Mouse (Mus musculus): ENCODE results near the gene Arhgef3. TPM values are rescaled to one million over a fixed set of nuclear protein-coding genes. Genes with fewer than 3 reads are reported as not detected.

Arhgef3 gene
- polyA plus RNA-seq, 1 experiment: 17.3 TPM

- H3K4me3 ChIP-seq (ENCODE audit: insufficient read depth, low read depth, low read length): no peak overlapping the region
- no peaks in the 10 kb centered on the region for H3K4me1 ChIP-seq (ENCODE audit: control insufficient read depth, insufficient read depth, low read length)
- no peak for DNase-seq
- TF ChIP-seq POLR2A (IDR thresholded peaks at IDR 0.05; ENCODE audit: low read depth, low read length) (no peak), CTCF (conservative IDR thresholded peaks at IDR 0.05; ENCODE audit: insufficient read depth, insufficient read length, low read depth, low read length) (no peak)
- no peaks in the 10 kb centered on the region for H3K36me3 ChIP-seq (ENCODE audit: control insufficient read depth, insufficient read depth, low read length)
- H3K27ac ChIP-seq (ENCODE audit: insufficient read depth, low read depth, low read length): no peak overlapping the region
- no peaks in the 10 kb centered on the region for H3K27me3 ChIP-seq (replicated peaks; ENCODE audit: control insufficient read depth, insufficient read depth, low read length)
- 96% methylated on average over 4 of the region's 4 CpGs for WGBS
Measured at GRCm38 (mm10) chr14:27270466-27270865, 155.8 kb downstream of the Arhgef3 start.

DNA sequence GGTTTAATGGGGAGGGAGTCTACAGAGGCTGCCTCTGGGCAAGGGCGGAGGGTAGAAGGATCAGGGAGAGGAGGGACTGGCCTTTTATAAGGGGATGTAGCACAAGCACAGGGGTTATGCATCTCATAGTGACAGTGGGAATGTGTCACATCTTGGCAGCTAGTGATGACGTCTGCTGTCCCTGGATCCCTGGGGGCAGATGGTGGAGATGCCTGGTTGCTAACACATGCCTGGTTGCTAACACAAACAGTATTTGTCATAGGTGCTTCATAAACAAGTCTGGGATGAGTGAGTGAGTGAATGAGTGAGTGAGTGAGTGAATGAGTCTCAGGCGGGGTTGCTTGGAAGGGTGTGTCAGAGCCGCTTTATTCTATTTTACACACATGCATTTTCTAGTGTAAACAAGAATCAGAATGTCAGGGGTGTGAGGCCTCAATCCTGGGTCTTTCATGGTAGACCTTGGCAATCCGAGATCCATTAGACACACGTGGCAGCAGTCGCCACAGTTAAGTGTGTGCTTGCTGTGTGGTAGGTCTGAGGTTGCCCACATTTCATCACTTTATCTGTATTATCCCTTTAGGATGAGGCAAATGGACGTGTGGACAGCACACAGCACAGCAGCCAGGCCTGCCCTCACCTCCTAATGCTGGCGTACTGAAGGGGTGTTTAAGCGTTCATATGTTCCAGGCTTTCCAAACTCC, 156.8 kb downstream of the Arhgef3 start:
- 88% methylated on average over 10 of the region's 10 CpGs for WGBS
- H3K4me1 ChIP-seq (ENCODE audit: control insufficient read depth, insufficient read depth, low read length): no peaks in the 10 kb centered on the region
- TF ChIP-seq POLR2A (IDR thresholded peaks at IDR 0.05; ENCODE audit: low read depth, low read length): no peak
- no peak for TF ChIP-seq CTCF (conservative IDR thresholded peaks at IDR 0.05; ENCODE audit: insufficient read depth, insufficient read length, low read depth, low read length)

DNA sequence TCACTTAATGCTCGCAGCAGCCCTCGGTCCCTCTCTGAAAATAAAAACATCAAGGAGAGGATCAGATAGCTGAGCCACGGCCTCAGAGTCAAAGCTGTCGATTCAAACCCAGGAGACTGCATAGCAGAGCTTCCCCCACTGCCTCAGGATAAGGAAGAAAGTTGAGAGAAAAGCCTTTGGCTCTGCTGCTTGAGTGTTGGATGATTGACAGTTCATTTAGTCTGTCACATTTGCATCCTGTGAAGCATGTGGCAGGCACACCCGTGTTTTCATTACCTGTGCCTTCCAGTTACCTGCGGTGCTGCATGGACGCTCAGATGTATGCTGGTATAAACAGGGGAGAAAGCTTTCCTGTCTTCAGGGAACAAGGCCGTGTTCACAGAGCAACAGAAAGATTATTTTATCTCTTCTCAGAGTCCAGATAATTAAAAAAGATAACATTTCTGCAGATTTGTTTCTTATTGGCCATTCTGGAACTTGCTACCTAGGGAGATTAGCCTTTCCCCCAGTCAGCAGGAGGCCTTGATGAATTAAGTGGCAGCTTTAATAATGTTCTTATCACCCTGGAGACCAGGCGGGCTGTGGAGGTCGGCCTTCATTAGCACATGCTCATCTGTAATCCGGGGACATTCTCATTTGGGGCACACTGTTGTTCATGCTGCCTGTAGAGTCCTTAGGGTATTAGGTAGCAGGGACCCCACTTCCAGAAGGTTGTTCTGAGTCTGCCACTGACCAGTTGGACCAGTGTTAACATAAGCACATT, 157.6 kb downstream of the Arhgef3 start:
- H3K4me3 ChIP-seq (ENCODE audit: insufficient read depth, low read depth, low read length): no peak overlapping the region
- no peak overlapping the region for H3K27ac ChIP-seq (ENCODE audit: insufficient read depth, low read depth, low read length)
- no peak for DNase-seq
- no peaks in the 10 kb centered on the region for H3K4me1 ChIP-seq (ENCODE audit: control insufficient read depth, insufficient read depth, low read length)
- no peaks in the 10 kb centered on the region for H3K36me3 ChIP-seq (ENCODE audit: control insufficient read depth, insufficient read depth, low read length)
- no peaks in the 10 kb centered on the region for H3K27me3 ChIP-seq (replicated peaks; ENCODE audit: control insufficient read depth, insufficient read depth, low read length)
- 56% methylated on average over 11 of the region's 11 CpGs for WGBS
- TF ChIP-seq CTCF (conservative IDR thresholded peaks at IDR 0.05; ENCODE audit: insufficient read depth, insufficient read length, low read depth, low read length) (no peak), POLR2A (IDR thresholded peaks at IDR 0.05; ENCODE audit: low read depth, low read length) (no peak)

More for the DNA sequence above, 156.8 kb downstream of the Arhgef3 start:
- DNase-seq: no peak
- Histone ChIP-seq H3K27me3 (replicated peaks; ENCODE audit: control insufficient read depth, insufficient read depth, low read length) (no peaks in the 10 kb centered on the region), H3K27ac (ENCODE audit: insufficient read depth, low read depth, low read length) (no peak overlapping the region), H3K36me3 (ENCODE audit: control insufficient read depth, insufficient read depth, low read length) (no peaks in the 10 kb centered on the region), H3K4me3 (ENCODE audit: insufficient read depth, low read depth, low read length) (no peak overlapping the region)

DNA sequence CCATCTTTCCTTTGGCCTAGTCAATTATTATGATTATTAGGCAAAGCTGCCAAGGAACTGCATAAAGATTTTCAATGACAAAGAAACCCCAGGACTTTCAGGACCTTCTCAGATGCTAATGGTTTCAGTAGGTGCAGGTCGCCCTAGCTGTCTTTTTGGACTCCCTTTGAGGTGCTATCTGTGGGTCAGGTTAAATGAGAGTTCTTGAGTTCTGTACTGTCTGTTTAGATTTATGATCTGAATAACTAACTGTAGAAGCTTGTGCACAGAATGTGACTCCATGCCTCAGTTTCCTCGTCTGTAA, 158.1 kb downstream of the Arhgef3 start:
- H3K27me3 ChIP-seq (replicated peaks; ENCODE audit: control insufficient read depth, insufficient read depth, low read length): no peaks in the 10 kb centered on the region
- no peaks in the 10 kb centered on the region for H3K4me1 ChIP-seq (ENCODE audit: control insufficient read depth, insufficient read depth, low read length)
- no peak overlapping the region for H3K27ac ChIP-seq (ENCODE audit: insufficient read depth, low read depth, low read length)
- H3K36me3 ChIP-seq (ENCODE audit: control insufficient read depth, insufficient read depth, low read length): no peaks in the 10 kb centered on the region
- no peak overlapping the region for H3K4me3 ChIP-seq (ENCODE audit: insufficient read depth, low read depth, low read length)
- TF ChIP-seq CTCF (conservative IDR thresholded peaks at IDR 0.05; ENCODE audit: insufficient read depth, insufficient read length, low read depth, low read length) (no peak), POLR2A (IDR thresholded peaks at IDR 0.05; ENCODE audit: low read depth, low read length) (no peak)
- no peak for DNase-seq
- 91% methylated on average over 2 of the region's 2 CpGs for WGBS

GRCm38 (mm10) chr14:27273169-27273568, 158.5 kb downstream of the Arhgef3 start:
- Histone ChIP-seq H3K36me3 (ENCODE audit: control insufficient read depth, insufficient read depth, low read length) (no peaks in the 10 kb centered on the region), H3K27me3 (replicated peaks; ENCODE audit: control insufficient read depth, insufficient read depth, low read length) (no peaks in the 10 kb centered on the region), H3K27ac (ENCODE audit: insufficient read depth, low read depth, low read length) (no peak overlapping the region), H3K4me3 (ENCODE audit: insufficient read depth, low read depth, low read length) (no peak overlapping the region), H3K4me1 (ENCODE audit: control insufficient read depth, insufficient read depth, low read length) (no peaks in the 10 kb centered on the region)
- no peak for TF ChIP-seq POLR2A (IDR thresholded peaks at IDR 0.05; ENCODE audit: low read depth, low read length)
- no peak for TF ChIP-seq CTCF (conservative IDR thresholded peaks at IDR 0.05; ENCODE audit: insufficient read depth, insufficient read length, low read depth, low read length)
- DNase-seq: no peak

- WGBS: 89% methylated on average over 3 of the region's 3 CpGs
- H3K27ac ChIP-seq (ENCODE audit: insufficient read depth, low read depth, low read length): no peak overlapping the region
- no peak for TF ChIP-seq CTCF (conservative IDR thresholded peaks at IDR 0.05; ENCODE audit: insufficient read depth, insufficient read length, low read depth, low read length)
- no peak for TF ChIP-seq POLR2A (IDR thresholded peaks at IDR 0.05; ENCODE audit: low read depth, low read length)
- H3K36me3 ChIP-seq (ENCODE audit: control insufficient read depth, insufficient read depth, low read length): no peaks in the 10 kb centered on the region
- H3K4me3 ChIP-seq (ENCODE audit: insufficient read depth, low read depth, low read length): no peak overlapping the region
- no peaks in the 10 kb centered on the region for H3K27me3 ChIP-seq (replicated peaks; ENCODE audit: control insufficient read depth, insufficient read depth, low read length)
- DNase-seq: no peak
- H3K4me1 ChIP-seq (ENCODE audit: control insufficient read depth, insufficient read depth, low read length): no peaks in the 10 kb centered on the region
Measured at GRCm38 (mm10) chr14:27277259-27277658, 162.6 kb downstream of the Arhgef3 start.

DNA sequence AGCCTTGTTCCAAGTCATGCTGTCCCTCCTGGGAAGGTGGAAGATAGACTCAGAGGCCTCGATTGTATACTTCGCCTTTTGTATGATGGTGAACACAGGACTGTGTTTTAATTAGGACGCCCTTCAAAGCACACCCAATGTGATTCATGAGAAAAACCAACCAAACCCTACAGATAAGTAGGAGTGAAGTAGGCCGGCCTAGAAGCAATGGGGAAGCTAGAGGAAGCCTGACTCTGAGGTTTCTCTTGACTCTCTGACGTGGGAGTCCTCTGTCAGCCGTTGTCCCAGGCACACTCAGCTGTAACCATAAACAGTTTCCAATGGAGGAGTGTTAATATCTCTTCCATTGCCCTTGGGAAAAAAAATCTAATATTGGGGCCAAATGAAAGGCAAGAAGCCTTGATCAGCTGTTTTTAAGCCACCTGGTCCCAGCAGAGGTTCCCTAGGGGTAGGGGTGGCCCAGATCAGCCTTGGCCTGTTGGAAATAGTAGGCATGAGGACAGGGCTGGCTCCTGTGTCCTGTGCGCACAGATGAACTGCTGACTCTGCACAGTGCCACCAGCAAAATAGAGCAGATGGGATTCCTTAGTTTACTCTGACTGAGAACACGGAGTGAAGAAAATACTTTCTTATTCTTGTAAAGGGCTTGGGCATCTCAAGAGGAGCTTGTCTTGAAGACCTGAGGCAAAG, 165.6 kb downstream of the Arhgef3 start:
- no peaks in the 10 kb centered on the region for H3K36me3 ChIP-seq (ENCODE audit: control insufficient read depth, insufficient read depth, low read length)

More for the DNA sequence above, 165.6 kb downstream of the Arhgef3 start:
- no peak for TF ChIP-seq POLR2A (IDR thresholded peaks at IDR 0.05; ENCODE audit: low read depth, low read length)
- no peak for TF ChIP-seq CTCF (conservative IDR thresholded peaks at IDR 0.05; ENCODE audit: insufficient read depth, insufficient read length, low read depth, low read length)
- H3K4me3 ChIP-seq (ENCODE audit: insufficient read depth, low read depth, low read length): no peak overlapping the region
- WGBS: 85% methylated on average over 8 of the region's 8 CpGs
- no peak overlapping the region for H3K27ac ChIP-seq (ENCODE audit: insufficient read depth, low read depth, low read length)
- 0 out of 2 replicates have a peak, but pooled peaks cover 3% of the 10 kb centered on the region for H3K4me1 ChIP-seq (ENCODE audit: control insufficient read depth, insufficient read depth, low read length)
- H3K27me3 ChIP-seq (replicated peaks; ENCODE audit: control insufficient read depth, insufficient read depth, low read length): no peaks in the 10 kb centered on the region
- no peak for DNase-seq
